Mouse (Mus musculus): ENCODE measurements at regions not wholly inside any gene's neighbourhood (a gene's known extent, or its start where the extent isn't known, plus 50 kb on each side); places are given as distances from the start of the nearest gene placed in this dataset.
"Not testable (repeated sequence)": the region's sequence is repeated elsewhere in the genome, so short reads cannot be mapped to it uniquely, and the experiment has no call there.

DNA sequence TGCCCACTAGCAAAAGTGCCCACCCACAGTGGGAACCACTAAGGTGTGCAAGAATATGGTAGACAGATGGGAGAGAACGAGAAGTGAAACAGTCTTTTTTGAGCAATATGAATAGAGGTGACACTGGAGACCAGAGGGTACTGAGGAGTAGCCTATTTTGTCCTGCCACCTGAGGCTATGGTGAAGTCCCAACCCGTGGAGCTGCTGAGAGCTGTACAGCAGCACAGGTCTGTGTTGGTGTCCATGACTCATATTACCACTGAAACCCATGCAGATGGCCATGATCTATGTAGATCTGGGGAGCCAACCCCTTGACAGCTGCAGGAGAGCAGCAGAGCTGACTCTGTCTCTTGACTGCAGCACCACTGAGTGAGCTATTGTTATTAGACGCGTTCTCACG lies 591.4 kb upstream of the Pou3f2 start:
- 95% methylated on average over 5 of the region's 5 CpGs for WGBS
- H3K9me3 ChIP-seq (ENCODE audit: low read length), result no peaks in the 10 kb centered on the region
- no peak for DNase-seq (ENCODE audit: low spot score)
- no peak overlapping the region for H3K4me2 ChIP-seq (ENCODE audit: low read depth, low read length)
- no peak for TF ChIP-seq CTCF (IDR thresholded peaks at IDR 0.05; ENCODE audit: low read depth)
- H3K36me3 ChIP-seq (ENCODE audit: insufficient read depth, low read length), result no peaks in the 10 kb centered on the region
- H3K27ac ChIP-seq, result no peak overlapping the region
- no peak for ATAC-seq
- no peaks in the 10 kb centered on the region for H3K4me1 ChIP-seq (ENCODE audit: insufficient read depth, low read length)
- H3K9ac ChIP-seq (replicated peaks; ENCODE audit: low read length), result no peak overlapping the region
- H3K27me3 ChIP-seq (ENCODE audit: insufficient read depth, low read length), result no peaks in the 10 kb centered on the region
- no peak overlapping the region for H3K4me3 ChIP-seq (ENCODE audit: low read length)

DNA sequence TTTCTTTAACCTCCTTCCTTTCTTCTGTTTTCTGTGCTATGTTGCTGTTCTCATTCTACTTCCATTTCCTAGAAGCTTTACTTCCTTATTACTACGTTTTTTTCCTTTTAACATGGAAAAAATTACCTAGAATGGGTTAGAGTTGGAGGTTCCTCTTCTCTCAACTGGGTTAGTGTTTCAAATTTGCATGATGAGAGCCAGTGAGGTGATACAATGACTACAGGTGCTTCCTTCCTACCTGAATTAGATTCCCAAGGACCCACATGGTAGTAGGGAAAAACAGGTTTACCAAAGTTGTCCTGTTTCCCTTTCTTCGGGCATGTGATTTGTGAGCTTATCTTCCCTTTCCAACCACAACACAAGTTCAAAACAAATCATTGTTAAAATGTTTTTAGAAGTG lies 589.4 kb upstream of the Pou3f2 start:
- no peak for ATAC-seq
- no peak for DNase-seq (ENCODE audit: low spot score)
- 82% methylated on average over 2 of the region's 2 CpGs for WGBS

DNA sequence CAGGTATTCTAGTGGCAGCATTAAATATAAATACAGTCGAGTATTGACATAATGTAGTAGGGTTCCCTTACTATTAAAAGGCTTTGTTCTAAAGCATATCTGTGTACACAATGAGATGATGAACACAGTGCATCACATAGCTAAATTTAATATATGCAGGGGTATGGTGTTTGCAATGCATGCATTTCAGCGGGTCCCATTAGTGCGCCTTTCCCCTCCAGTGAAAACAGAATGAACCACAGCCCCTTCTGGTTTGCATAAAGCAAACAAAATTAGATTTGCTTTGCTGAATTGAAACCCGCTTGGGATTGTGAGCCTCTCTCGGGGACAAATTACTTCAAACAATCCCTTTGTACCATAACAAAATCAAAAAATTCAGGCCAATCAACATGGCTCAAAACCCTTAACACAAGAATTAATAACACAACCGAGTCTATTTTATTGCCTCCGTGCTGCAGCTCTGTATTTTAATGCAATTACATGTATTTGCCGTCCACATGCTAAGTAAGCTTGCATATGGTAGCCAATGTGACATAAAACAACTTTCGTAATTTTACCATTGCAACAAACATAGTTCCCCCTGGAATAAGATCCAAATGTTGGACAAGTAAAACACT lies 562.6 kb upstream of the Pou3f2 start:
- no peak for TF ChIP-seq CTCF (IDR thresholded peaks at IDR 0.05; ENCODE audit: low read depth)
- Histone ChIP-seq H3K4me2 (ENCODE audit: low read depth, low read length) (no peak overlapping the region), H3K27me3 (ENCODE audit: insufficient read depth, low read length) (no peaks in the 10 kb centered on the region), H3K9me3 (ENCODE audit: low read length) (no peaks in the 10 kb centered on the region), H3K9ac (replicated peaks; ENCODE audit: low read length) (no peak overlapping the region), H3K4me1 (ENCODE audit: insufficient read depth, low read length) (no peaks in the 10 kb centered on the region), H3K36me3 (ENCODE audit: insufficient read depth, low read length) (no peaks in the 10 kb centered on the region), H3K27ac (no peak overlapping the region), H3K4me3 (ENCODE audit: low read length) (no peak overlapping the region)
- DNase-seq (ENCODE audit: low spot score), result no peak
- 47% methylated on average over 9 of the region's 9 CpGs for WGBS
- ATAC-seq, result no peak

More for the DNA sequence above, 589.4 kb upstream of the Pou3f2 start:
- Histone ChIP-seq H3K4me2 (ENCODE audit: low read depth, low read length) (no peak overlapping the region), H3K36me3 (ENCODE audit: insufficient read depth, low read length) (no peaks in the 10 kb centered on the region), H3K4me1 (ENCODE audit: insufficient read depth, low read length) (no peaks in the 10 kb centered on the region), H3K27ac (no peak overlapping the region), H3K4me3 (ENCODE audit: low read length) (no peak overlapping the region), H3K9ac (replicated peaks; ENCODE audit: low read length) (no peak overlapping the region), H3K9me3 (ENCODE audit: low read length) (no peaks in the 10 kb centered on the region), H3K27me3 (ENCODE audit: insufficient read depth, low read length) (no peaks in the 10 kb centered on the region)
- TF ChIP-seq CTCF (IDR thresholded peaks at IDR 0.05; ENCODE audit: low read depth), result no peak

DNA sequence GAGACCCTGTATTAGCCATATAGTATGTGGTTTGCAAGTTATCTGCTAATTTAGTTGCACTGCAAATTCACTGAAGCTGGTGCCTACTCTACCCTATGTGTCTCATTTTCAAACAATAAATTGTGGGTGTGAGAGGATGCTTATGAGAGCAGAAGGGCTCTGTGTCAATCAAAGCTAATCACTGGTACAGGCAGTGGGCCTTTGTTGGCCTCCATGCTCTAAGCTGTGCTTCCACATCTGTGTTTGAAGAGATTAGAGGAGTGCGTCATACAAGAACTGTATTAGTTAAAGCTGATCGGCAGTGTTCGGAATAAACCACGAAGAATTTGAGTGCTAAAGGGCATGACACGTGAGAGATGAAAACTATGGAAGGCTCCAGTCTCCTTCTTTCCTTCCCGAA lies 549.6 kb upstream of the Pou3f2 start:
- Histone ChIP-seq H3K9me3 (ENCODE audit: low read length) (no peaks in the 10 kb centered on the region), H3K27ac (no peak overlapping the region), H3K4me2 (ENCODE audit: low read depth, low read length) (no peak overlapping the region), H3K27me3 (ENCODE audit: insufficient read depth, low read length) (no peaks in the 10 kb centered on the region), H3K36me3 (ENCODE audit: insufficient read depth, low read length) (no peaks in the 10 kb centered on the region), H3K9ac (replicated peaks; ENCODE audit: low read length) (no peak overlapping the region), H3K4me1 (ENCODE audit: insufficient read depth, low read length) (no peaks in the 10 kb centered on the region), H3K4me3 (ENCODE audit: low read length) (no peak overlapping the region)
- WGBS, result 78% methylated on average over 6 of the region's 6 CpGs
- DNase-seq (ENCODE audit: low spot score) (no peak), ATAC-seq (no peak)
- TF ChIP-seq CTCF (IDR thresholded peaks at IDR 0.05; ENCODE audit: low read depth), result no peak

DNA sequence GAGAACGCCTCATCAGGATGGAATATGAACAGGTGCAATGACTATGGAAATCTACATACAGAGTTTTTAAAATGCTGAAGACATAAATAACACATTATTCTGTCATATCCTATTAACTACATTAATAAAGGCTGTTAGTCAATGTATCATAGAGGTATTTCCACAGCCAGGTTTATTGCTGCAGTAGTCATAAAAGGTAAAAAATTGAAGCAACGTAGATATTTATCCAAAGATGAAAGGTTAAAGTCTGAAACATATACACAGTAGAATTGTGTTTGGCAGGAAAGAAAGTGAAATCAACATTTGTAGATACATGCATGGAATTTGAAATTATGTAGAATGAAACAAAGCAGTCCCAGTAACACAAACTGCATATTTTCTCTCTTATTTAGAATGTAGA lies 543.1 kb upstream of the Pou3f2 start:
- Histone ChIP-seq H3K4me1 (ENCODE audit: insufficient read depth, low read length) (no peaks in the 10 kb centered on the region), H3K9me3 (ENCODE audit: low read length) (no peaks in the 10 kb centered on the region), H3K9ac (replicated peaks; ENCODE audit: low read length) (no peak overlapping the region), H3K27ac (no peak overlapping the region), H3K27me3 (ENCODE audit: insufficient read depth, low read length) (no peaks in the 10 kb centered on the region), H3K36me3 (ENCODE audit: insufficient read depth, low read length) (no peaks in the 10 kb centered on the region), H3K4me3 (ENCODE audit: low read length) (no peak overlapping the region), H3K4me2 (ENCODE audit: low read depth, low read length) (no peak overlapping the region)
- WGBS, result 89% methylated on average over 2 of the region's 2 CpGs
- ATAC-seq, result no peak
- DNase-seq (ENCODE audit: low spot score), result no peak
- no peak for TF ChIP-seq CTCF (IDR thresholded peaks at IDR 0.05; ENCODE audit: low read depth)

DNA sequence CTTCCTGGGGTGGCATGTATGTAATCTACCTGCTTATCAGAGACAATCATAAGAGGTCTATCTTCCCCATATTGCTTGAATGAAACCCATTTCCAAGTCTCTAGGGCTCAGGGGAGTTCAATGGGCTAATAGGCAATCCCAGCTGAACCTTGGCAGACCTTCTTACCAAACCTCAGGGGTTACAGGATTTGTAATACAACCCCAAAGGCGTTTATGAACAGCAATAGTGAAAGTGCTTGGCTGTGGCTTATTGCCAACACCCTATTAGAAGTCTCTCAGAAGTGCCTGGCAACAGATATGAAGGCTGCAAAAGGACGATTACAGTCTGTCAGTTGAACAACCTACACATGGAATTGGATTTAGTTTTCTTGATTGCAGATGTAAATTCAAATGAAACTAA lies 534.0 kb upstream of the Pou3f2 start:
- Histone ChIP-seq H3K36me3 (ENCODE audit: insufficient read depth, low read length) (no peaks in the 10 kb centered on the region), H3K9ac (replicated peaks; ENCODE audit: low read length) (no peak overlapping the region), H3K27me3 (ENCODE audit: insufficient read depth, low read length) (no peaks in the 10 kb centered on the region), H3K27ac (no peak overlapping the region), H3K9me3 (ENCODE audit: low read length) (no peaks in the 10 kb centered on the region), H3K4me2 (ENCODE audit: low read depth, low read length) (no peak overlapping the region), H3K4me3 (ENCODE audit: low read length) (no peak overlapping the region), H3K4me1 (ENCODE audit: insufficient read depth, low read length) (no peaks in the 10 kb centered on the region)
- 20% methylated on average over 2 of the region's 2 CpGs for WGBS
- no peak for ATAC-seq
- peak; percentile 39 for DNase-seq (ENCODE audit: low spot score)
- TF ChIP-seq CTCF (IDR thresholded peaks at IDR 0.05; ENCODE audit: low read depth), result no peak

DNA sequence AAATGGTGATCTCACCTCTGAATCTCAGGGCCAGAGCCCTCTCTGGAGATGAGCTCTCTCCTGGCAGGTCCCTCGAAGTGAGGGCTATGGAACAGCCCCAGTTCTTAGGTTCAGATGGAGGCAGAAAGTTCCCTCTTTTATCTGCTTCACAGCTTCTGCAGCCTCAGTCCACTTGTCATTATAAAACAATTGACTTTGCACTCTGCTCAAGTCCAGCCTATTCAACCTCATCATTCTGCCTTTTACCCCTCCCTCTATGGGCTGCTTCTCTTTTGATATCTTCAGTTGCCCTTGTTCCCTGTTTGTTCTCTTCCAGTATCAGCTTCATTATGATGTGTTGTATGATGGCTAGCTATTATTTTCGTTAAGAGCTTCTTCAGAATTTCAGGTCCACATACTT lies 522.2 kb upstream of the Pou3f2 start:
- H3K4me2 ChIP-seq (ENCODE audit: low read depth, low read length), result no peak overlapping the region
- H3K9me3 ChIP-seq (ENCODE audit: low read length), result no peaks in the 10 kb centered on the region
- no peaks in the 10 kb centered on the region for H3K36me3 ChIP-seq (ENCODE audit: insufficient read depth, low read length)
- DNase-seq (ENCODE audit: low spot score) (no peak), ATAC-seq (no peak)
- TF ChIP-seq CTCF (IDR thresholded peaks at IDR 0.05; ENCODE audit: low read depth), result no peak
- WGBS, result 73% methylated on average over 2 of the region's 2 CpGs
- H3K27ac ChIP-seq, result no peak overlapping the region
- no peak overlapping the region for H3K9ac ChIP-seq (replicated peaks; ENCODE audit: low read length)
- no peak overlapping the region for H3K4me3 ChIP-seq (ENCODE audit: low read length)
- no peaks in the 10 kb centered on the region for H3K4me1 ChIP-seq (ENCODE audit: insufficient read depth, low read length)
- H3K27me3 ChIP-seq (ENCODE audit: insufficient read depth, low read length), result no peaks in the 10 kb centered on the region

DNA sequence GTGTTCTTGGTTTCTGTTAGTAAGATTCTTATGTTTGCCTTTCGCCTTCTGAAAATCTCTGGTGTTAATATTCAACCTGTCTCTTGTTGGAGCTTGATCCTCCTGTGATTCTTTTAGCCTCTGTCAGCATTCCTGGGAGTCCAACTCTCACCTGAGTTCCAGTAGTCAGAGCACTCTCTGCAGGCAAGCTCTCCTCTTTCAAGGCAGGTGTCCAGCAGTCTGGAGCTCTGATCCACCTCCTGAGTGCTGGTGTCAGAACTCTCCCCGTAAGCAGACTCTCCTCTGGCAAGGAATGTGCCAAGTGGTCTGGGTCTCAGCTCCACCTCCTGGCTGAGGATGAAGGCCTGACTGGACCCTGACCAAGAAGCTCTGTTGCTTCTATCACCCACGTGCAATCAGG lies 521.0 kb upstream of the Pou3f2 start:
- 74% methylated on average over 3 of the region's 3 CpGs for WGBS
- H3K27ac ChIP-seq; H3K4me2 ChIP-seq (ENCODE audit: low read depth, low read length); H3K9me3 ChIP-seq (ENCODE audit: low read length); H3K27me3 ChIP-seq (ENCODE audit: insufficient read depth, low read length); ATAC-seq; H3K4me1 ChIP-seq (ENCODE audit: insufficient read depth, low read length); H3K36me3 ChIP-seq (ENCODE audit: insufficient read depth, low read length); DNase-seq (ENCODE audit: low spot score); H3K4me3 ChIP-seq (ENCODE audit: low read length); H3K9ac ChIP-seq (replicated peaks; ENCODE audit: low read length): not testable (repeated sequence)
